Mouse (Mus musculus): ENCODE measurements around the gene Pde4d. TPM values are rescaled to one million over a fixed set of nuclear protein-coding genes. Genes with fewer than 3 reads are reported as not detected.

Gene Pde4d
- polyA plus RNA-seq, 2 experiments = 11.7 to 17.3 TPM

- Histone ChIP-seq H3K9me3 (ENCODE audit: control insufficient read depth, low read length) (no peaks in the 10 kb centered on the region), H3K4me2 (replicated peaks; ENCODE audit: low read depth, low read length, severe bottlenecking) (peak overlapping the region; percentile 40), H3K36me3 (ENCODE audit: control insufficient read depth, insufficient read depth, low read length) (no peaks in the 10 kb centered on the region), H3K4me3 (replicated peaks; ENCODE audit: low read length) (peak overlapping the region; percentile 15; the same call in 1 of the 2 replicates), H3K27me3 (ENCODE audit: control insufficient read depth, insufficient read depth, low read length) (no peaks in the 10 kb centered on the region), H3K9ac (ENCODE audit: low read depth, low read length, severe bottlenecking) (no peak overlapping the region), H3K4me1 (ENCODE audit: control insufficient read depth, insufficient read depth, low read length) (peaks cover 15% of the 10 kb centered on the region), H3K27ac (replicated peaks; ENCODE audit: low read depth, low read length) (no peak overlapping the region)
- 14% methylated on average over 9 of the region's 9 CpGs for WGBS
- TF ChIP-seq POLR2A (IDR thresholded peaks at IDR 0.05; ENCODE audit: borderline replicate concordance, extremely low read depth, insufficient read depth, insufficient read length) = no peak
- DNase-seq (ENCODE audit: low spot score) (no peak), ATAC-seq (ENCODE audit: low FRiP score, low read depth) (no peak)
These were observed 49.1 kb downstream of the Pde4d start for GRCm38 (mm10) chr13:108498773-108499313.

- Histone ChIP-seq H3K36me3 (ENCODE audit: control insufficient read depth, insufficient read depth, low read length) (no peaks in the 10 kb centered on the region), H3K9me3 (ENCODE audit: control insufficient read depth, low read length) (no peaks in the 10 kb centered on the region), H3K4me3 (replicated peaks; ENCODE audit: low read length) (no peak overlapping the region), H3K27ac (replicated peaks; ENCODE audit: low read depth, low read length) (no peak overlapping the region; the same call in 1 of the 2 replicates), H3K4me2 (replicated peaks; ENCODE audit: low read depth, low read length, severe bottlenecking) (no peak overlapping the region), H3K27me3 (ENCODE audit: control insufficient read depth, insufficient read depth, low read length) (no peaks in the 10 kb centered on the region), H3K9ac (ENCODE audit: low read depth, low read length, severe bottlenecking) (no peak overlapping the region), H3K4me1 (ENCODE audit: control insufficient read depth, insufficient read depth, low read length) (peaks cover 15% of the 10 kb centered on the region)
- no peak for TF ChIP-seq POLR2A (IDR thresholded peaks at IDR 0.05; ENCODE audit: borderline replicate concordance, extremely low read depth, insufficient read depth, insufficient read length)
- DNase-seq (ENCODE audit: low spot score) (peak; percentile 49), ATAC-seq (ENCODE audit: low FRiP score, low read depth) (0 out of 2 replicates have a peak, but pooled peaks have one; percentile 15)
- 23% methylated on average over 1 of the region's 1 CpGs for WGBS
These were observed 51.6 kb downstream of the Pde4d start for GRCm38 (mm10) chr13:108501386-108501785.

- Histone ChIP-seq H3K27ac (replicated peaks; ENCODE audit: low read depth, low read length) (no peak overlapping the region), H3K9me3 (ENCODE audit: control insufficient read depth, low read length) (no peaks in the 10 kb centered on the region), H3K4me3 (replicated peaks; ENCODE audit: low read length) (no peak overlapping the region), H3K4me1 (ENCODE audit: control insufficient read depth, insufficient read depth, low read length) (no peaks in the 10 kb centered on the region), H3K27me3 (ENCODE audit: control insufficient read depth, insufficient read depth, low read length) (no peaks in the 10 kb centered on the region), H3K9ac (ENCODE audit: low read depth, low read length, severe bottlenecking) (no peak overlapping the region), H3K36me3 (ENCODE audit: control insufficient read depth, insufficient read depth, low read length) (no peaks in the 10 kb centered on the region), H3K4me2 (replicated peaks; ENCODE audit: low read depth, low read length, severe bottlenecking) (no peak overlapping the region)
- DNase-seq (ENCODE audit: low spot score) (no peak), ATAC-seq (ENCODE audit: low FRiP score, low read depth) (no peak)
- WGBS = 66% methylated on average over 4 of the region's 4 CpGs
- TF ChIP-seq POLR2A (IDR thresholded peaks at IDR 0.05; ENCODE audit: borderline replicate concordance, extremely low read depth, insufficient read depth, insufficient read length) = no peak
These were observed 74.8 kb downstream of the Pde4d start for GRCm38 (mm10) chr13:108524548-108524947.

- no peak for TF ChIP-seq POLR2A (IDR thresholded peaks at IDR 0.05; ENCODE audit: borderline replicate concordance, extremely low read depth, insufficient read depth, insufficient read length)
- Histone ChIP-seq H3K4me3 (replicated peaks; ENCODE audit: low read length) (no peak overlapping the region), H3K4me1 (ENCODE audit: control insufficient read depth, insufficient read depth, low read length) (no peaks in the 10 kb centered on the region), H3K36me3 (ENCODE audit: control insufficient read depth, insufficient read depth, low read length) (no peaks in the 10 kb centered on the region), H3K9ac (ENCODE audit: low read depth, low read length, severe bottlenecking) (no peak overlapping the region), H3K9me3 (ENCODE audit: control insufficient read depth, low read length) (no peaks in the 10 kb centered on the region), H3K4me2 (replicated peaks; ENCODE audit: low read depth, low read length, severe bottlenecking) (no peak overlapping the region), H3K27me3 (ENCODE audit: control insufficient read depth, insufficient read depth, low read length) (no peaks in the 10 kb centered on the region), H3K27ac (replicated peaks; ENCODE audit: low read depth, low read length) (no peak overlapping the region)
- WGBS = 85% methylated on average over 6 of the region's 6 CpGs
- DNase-seq (ENCODE audit: low spot score) = no peak
- no peak for ATAC-seq (ENCODE audit: low FRiP score, low read depth)
These were observed 75.2 kb downstream of the Pde4d start for GRCm38 (mm10) chr13:108524969-108525368.

- Histone ChIP-seq H3K27me3 (ENCODE audit: control insufficient read depth, insufficient read depth, low read length) (no peaks in the 10 kb centered on the region), H3K9me3 (ENCODE audit: control insufficient read depth, low read length) (no peaks in the 10 kb centered on the region), H3K27ac (replicated peaks; ENCODE audit: low read depth, low read length) (no peak overlapping the region), H3K4me3 (replicated peaks; ENCODE audit: low read length) (no peak overlapping the region), H3K4me1 (ENCODE audit: control insufficient read depth, insufficient read depth, low read length) (no peaks in the 10 kb centered on the region), H3K9ac (ENCODE audit: low read depth, low read length, severe bottlenecking) (no peak overlapping the region), H3K36me3 (ENCODE audit: control insufficient read depth, insufficient read depth, low read length) (no peaks in the 10 kb centered on the region), H3K4me2 (replicated peaks; ENCODE audit: low read depth, low read length, severe bottlenecking) (no peak overlapping the region)
- ATAC-seq (ENCODE audit: low FRiP score, low read depth) = no peak
- 81% methylated on average over 13 of the region's 13 CpGs for WGBS
- no peak for TF ChIP-seq POLR2A (IDR thresholded peaks at IDR 0.05; ENCODE audit: borderline replicate concordance, extremely low read depth, insufficient read depth, insufficient read length)
- no peak for DNase-seq (ENCODE audit: low spot score)
These were observed 76.7 kb downstream of the Pde4d start for GRCm38 (mm10) chr13:108526258-108527007.

Data from limb, embryonic 14.5 days (tissue).